Mouse (Mus musculus) ES-Bruce4 (cell line): Measurements from ENCODE around the gene Lrig1. TPM values are rescaled to one million over a fixed set of nuclear protein-coding genes. Genes with fewer than 3 reads are reported as not detected.

Source experiments
- H3K27ac ChIP-seq: 2 replicates; pipeline ENCODE4 v1.5.1; 2012; ENCODE audit warnings: low read length, inconsistent platforms; ENCODE audit not compliant: insufficient read depth
- H3K27me3 ChIP-seq: 2 replicates; pipeline ENCODE4 v1.6.1; 2012; ENCODE audit warnings: mild to moderate bottlenecking, low read length, inconsistent platforms; ENCODE audit not compliant: control insufficient read depth, poor library complexity, insufficient read depth, severe bottlenecking
- H3K36me3 ChIP-seq: 2 replicates; pipeline ENCODE4 v1.6.1; 2012; ENCODE audit warnings: inconsistent platforms, mild to moderate bottlenecking, low read length, moderate library complexity; ENCODE audit not compliant: control insufficient read depth, poor library complexity, insufficient read depth, severe bottlenecking
- H3K4me1 ChIP-seq: one replicate; pipeline ENCODE4 v1.8.1; 2011; ENCODE audit warnings: low read length; ENCODE audit not compliant: control insufficient read depth, insufficient read depth
- H3K4me3 ChIP-seq: 2 replicates; pipeline ENCODE4 v1.5.1; 2011; ENCODE audit warnings: low read depth, mild to moderate bottlenecking, low read length
- H3K9ac ChIP-seq: 2 replicates; pipeline ENCODE4 v1.6.1; 2012; ENCODE audit warnings: low read depth, mild to moderate bottlenecking, inconsistent platforms; ENCODE audit not compliant: poor library complexity, severe bottlenecking
- H3K9me3 ChIP-seq: replicated peaks from 2 replicates; pipeline ENCODE4 v1.6.1; 2012; ENCODE audit warnings: mild to moderate bottlenecking, low read length, inconsistent platforms; ENCODE audit not compliant: control insufficient read depth, poor library complexity, insufficient read depth, severe bottlenecking
- CTCF ChIP-seq: IDR thresholded peaks from one replicate; pipeline ENCODE4 v1.8.1; 2011; ENCODE audit warnings: low read depth, low read length
- EP300 ChIP-seq: IDR thresholded peaks from 2 replicates; pipeline ENCODE4 v1.6.1; 2011; ENCODE audit warnings: low read depth, low read length; ENCODE audit not compliant: insufficient read depth
- POLR2A ChIP-seq: IDR thresholded peaks from one replicate; pipeline ENCODE4 v1.8.1; 2011; ENCODE audit warnings: low read length; ENCODE audit not compliant: insufficient read depth
- polyA plus RNA-seq: library from polyadenylated mRNA; stranded (reverse); fragments of >200 nt; gene quantifications from 2 replicates; pipeline ENCODE4 v1.2.4, GENCODE M21; 2011; ENCODE audit warnings: low read depth; ENCODE audit not compliant: missing spikeins, insufficient read depth, insufficient read length

Gene Lrig1
- polyA plus RNA-seq, 1 experiment: 7.3 TPM

GRCm38 (mm10) chr6:94688722-94689121 lies 11.2 kb downstream of the Lrig1 start:
- H3K27ac ChIP-seq: no peak overlapping the region
- peaks cover 5% of the 10 kb centered on the region for H3K4me1 ChIP-seq
- no peak overlapping the region for H3K4me3 ChIP-seq
- no peak for TF ChIP-seq POLR2A
- no peaks in the 10 kb centered on the region for H3K27me3 ChIP-seq
- no peaks in the 10 kb centered on the region for H3K36me3 ChIP-seq
- H3K9ac ChIP-seq: no peak overlapping the region
- no peaks in the 10 kb centered on the region for H3K9me3 ChIP-seq

DNA sequence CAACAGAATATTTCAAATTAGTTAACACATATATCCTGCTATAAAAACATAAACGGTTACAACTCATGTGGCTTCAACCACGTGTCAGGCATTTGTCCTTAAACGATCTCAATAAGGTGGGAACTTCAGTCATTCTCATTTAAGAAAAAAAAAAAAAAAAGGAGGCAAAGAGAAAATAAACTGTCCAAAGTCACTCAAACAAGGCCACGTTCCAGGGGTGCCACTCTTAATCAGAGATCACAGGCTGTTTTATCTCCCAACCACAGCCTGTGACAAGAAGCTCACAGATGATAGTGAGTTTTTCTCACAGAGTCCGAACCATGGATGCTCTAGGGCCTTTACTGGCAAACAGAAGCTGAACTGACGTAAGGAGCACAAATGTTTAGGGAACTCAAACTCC lies 13.9 kb downstream of the Lrig1 start:
- Histone ChIP-seq H3K4me3 (no peak overlapping the region), H3K36me3 (no peaks in the 10 kb centered on the region), H3K27me3 (no peaks in the 10 kb centered on the region), H3K4me1 (peaks cover 3% of the 10 kb centered on the region), H3K9ac (no peak overlapping the region), H3K27ac (no peak overlapping the region), H3K9me3 (no peaks in the 10 kb centered on the region)
- no peak for TF ChIP-seq POLR2A
- no peak for TF ChIP-seq CTCF
- no peak for TF ChIP-seq EP300

GRCm38 (mm10) chr6:94685611-94686010 lies 14.3 kb downstream of the Lrig1 start:
- Histone ChIP-seq H3K36me3 (no peaks in the 10 kb centered on the region), H3K27me3 (no peaks in the 10 kb centered on the region), H3K9me3 (no peaks in the 10 kb centered on the region), H3K4me3 (no peak overlapping the region), H3K4me1 (peaks cover 3% of the 10 kb centered on the region), H3K9ac (no peak overlapping the region), H3K27ac (no peak overlapping the region)
- no peak for TF ChIP-seq CTCF
- no peak for TF ChIP-seq POLR2A

DNA sequence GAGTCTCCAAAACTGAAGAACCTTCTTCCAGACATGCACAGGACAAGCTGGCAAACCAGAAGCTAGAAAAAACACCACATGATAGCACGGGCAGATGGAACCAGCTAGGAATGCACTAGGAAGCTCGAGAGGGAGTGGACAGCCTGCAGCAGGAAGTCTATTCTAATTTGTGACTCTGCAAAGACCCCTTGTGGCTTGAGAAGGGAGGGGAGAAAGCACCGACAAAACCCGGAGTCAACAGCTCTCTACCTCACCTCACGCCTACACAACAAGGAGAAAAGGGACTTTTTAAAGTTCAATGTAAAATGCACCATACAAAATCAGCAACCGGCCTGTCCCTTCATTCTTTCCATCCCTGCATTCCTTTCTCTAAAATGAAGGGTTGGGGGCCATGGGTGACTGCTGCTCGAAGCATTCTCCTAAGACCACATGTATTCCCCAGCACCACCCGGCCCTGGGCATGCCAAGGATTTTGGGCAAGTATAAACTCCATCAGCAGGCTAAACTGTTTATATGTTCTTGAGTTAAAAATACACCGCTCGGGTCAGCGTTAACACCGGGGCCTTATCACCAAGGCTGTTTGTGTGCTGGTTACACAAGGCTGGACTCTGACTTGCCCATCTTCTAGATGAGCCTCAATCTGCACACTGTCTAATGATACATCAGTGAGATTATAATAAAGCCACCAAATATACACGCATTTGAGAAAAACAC lies 15.0 kb downstream of the Lrig1 start:
- H3K4me3 ChIP-seq: no peak overlapping the region
- TF ChIP-seq EP300 (no peak), CTCF (no peak), POLR2A (no peak)
- no peaks in the 10 kb centered on the region for H3K36me3 ChIP-seq
- H3K27me3 ChIP-seq: no peaks in the 10 kb centered on the region
- H3K9ac ChIP-seq: no peak overlapping the region
- H3K27ac ChIP-seq: no peak overlapping the region
- peaks cover 3% of the 10 kb centered on the region for H3K4me1 ChIP-seq
- no peaks in the 10 kb centered on the region for H3K9me3 ChIP-seq

GRCm38 (mm10) chr6:94683701-94684100 lies 16.3 kb downstream of the Lrig1 start:
- H3K9ac ChIP-seq: no peak overlapping the region
- no peaks in the 10 kb centered on the region for H3K36me3 ChIP-seq
- H3K9me3 ChIP-seq: no peaks in the 10 kb centered on the region
- no peak overlapping the region for H3K27ac ChIP-seq
- no peak for TF ChIP-seq POLR2A
- no peaks in the 10 kb centered on the region for H3K27me3 ChIP-seq
- no peak overlapping the region for H3K4me3 ChIP-seq
- H3K4me1 ChIP-seq: peaks cover 1% of the 10 kb centered on the region

DNA sequence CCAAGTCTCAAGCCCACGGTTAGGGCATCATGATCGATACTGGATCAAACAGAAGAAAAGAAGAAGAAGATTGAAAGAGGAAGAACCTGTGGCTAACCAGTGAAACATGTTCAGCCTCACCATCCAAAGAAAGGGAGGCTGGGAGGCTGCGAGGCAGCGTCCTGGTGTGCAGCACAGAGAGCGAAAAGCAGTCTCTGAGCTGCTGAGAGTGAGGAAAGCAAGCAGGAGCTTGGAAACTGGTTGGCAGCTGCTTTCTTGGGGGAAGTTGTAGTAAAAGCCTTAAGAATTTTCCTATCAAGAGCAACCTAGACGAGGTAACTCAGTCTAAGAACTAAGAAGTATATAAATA lies 17.7 kb downstream of the Lrig1 start:
- Histone ChIP-seq H3K9me3 (no peaks in the 10 kb centered on the region), H3K4me1 (peaks cover 3% of the 10 kb centered on the region), H3K36me3 (no peaks in the 10 kb centered on the region), H3K27me3 (no peaks in the 10 kb centered on the region), H3K27ac (no peak overlapping the region), H3K9ac (no peak overlapping the region), H3K4me3 (no peak overlapping the region)
- TF ChIP-seq EP300: no peak
